Mouse (Mus musculus): ENCODE data around the gene Nrxn2. TPM values are rescaled to one million over a fixed set of nuclear protein-coding genes. Genes with fewer than 3 reads are reported as not detected.

Gene Nrxn2
- polyA plus RNA-seq, 1 experiment from 2014 or later = 66.5 TPM

DNA sequence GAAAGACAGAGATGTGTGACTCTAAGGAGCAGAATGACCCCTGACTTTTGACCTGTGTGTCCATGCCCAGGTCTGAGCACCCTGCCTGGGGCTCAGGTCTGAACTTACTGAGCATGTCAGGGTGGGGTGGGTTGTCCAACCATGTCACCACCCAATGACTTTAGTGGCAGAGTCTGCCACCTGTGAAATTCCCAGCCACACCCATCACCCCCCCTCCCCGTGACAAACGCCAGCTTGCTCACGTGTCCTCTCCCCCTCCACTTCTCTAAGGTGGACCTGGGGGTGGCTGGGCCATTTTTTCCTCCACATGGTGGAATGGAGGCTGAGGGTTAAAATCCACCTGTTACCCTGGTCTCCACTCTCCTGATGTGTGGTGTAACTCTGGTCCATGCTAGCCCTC lies 117.7 kb downstream of the Nrxn2 start:
- H3K27ac ChIP-seq (ENCODE audit: low read depth, low read length) = no peak overlapping the region

DNA sequence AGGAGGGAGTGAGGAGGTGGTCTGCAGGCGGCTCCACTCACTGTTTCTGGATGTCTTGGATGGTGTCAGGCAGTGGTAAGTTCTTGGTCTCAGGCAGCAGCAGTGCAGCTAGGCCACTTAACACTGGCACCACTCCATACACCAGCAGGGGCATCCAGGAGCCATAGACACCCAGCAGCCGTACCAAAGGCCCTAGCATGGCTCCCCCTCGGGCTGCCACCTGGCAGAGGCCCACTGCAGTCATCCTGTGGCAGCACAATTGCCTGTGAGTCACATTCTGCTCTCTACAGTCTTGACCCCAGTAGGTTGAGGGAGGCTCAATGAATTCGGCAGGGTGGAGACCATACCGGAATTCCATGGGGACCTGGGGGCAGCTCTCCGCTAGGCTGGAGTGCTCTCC lies 118.2 kb downstream of the Nrxn2 start:
- Histone ChIP-seq H3K4me2 (ENCODE audit: low read depth, low read length) (no peak overlapping the region), H3K9me3 (ENCODE audit: control insufficient read depth, low read length) (no peaks in the 10 kb centered on the region), H3K9ac (replicated peaks; ENCODE audit: low read depth, low read length) (no peak overlapping the region), H3K4me3 (ENCODE audit: low read depth, low read length) (no peak overlapping the region), H3K27ac (ENCODE audit: low read depth, low read length) (no peak overlapping the region), H3K27me3 (ENCODE audit: control insufficient read depth, insufficient read depth, low read length) (no peaks in the 10 kb centered on the region), H3K36me3 (ENCODE audit: control insufficient read depth, insufficient read depth, low read length) (no peaks in the 10 kb centered on the region), H3K4me1 (ENCODE audit: control insufficient read depth, insufficient read depth, low read length) (peaks cover 14% of the 10 kb centered on the region)
- ATAC-seq (ENCODE audit: low read depth) = no peak
- 66% methylated on average over 6 of the region's 6 CpGs for WGBS

More for the DNA sequence above, 117.7 kb downstream of the Nrxn2 start:
- H3K9ac ChIP-seq (replicated peaks; ENCODE audit: low read depth, low read length) = no peak overlapping the region
- no peaks in the 10 kb centered on the region for H3K9me3 ChIP-seq (ENCODE audit: control insufficient read depth, low read length)
- H3K4me1 ChIP-seq (ENCODE audit: control insufficient read depth, insufficient read depth, low read length) = peaks cover 19% of the 10 kb centered on the region
- ATAC-seq (ENCODE audit: low read depth) = no peak
- no peak overlapping the region for H3K4me2 ChIP-seq (ENCODE audit: low read depth, low read length)
- H3K36me3 ChIP-seq (ENCODE audit: control insufficient read depth, insufficient read depth, low read length) = no peaks in the 10 kb centered on the region
- WGBS = 83% methylated on average over 3 of the region's 3 CpGs
- no peaks in the 10 kb centered on the region for H3K27me3 ChIP-seq (ENCODE audit: control insufficient read depth, insufficient read depth, low read length)
- H3K4me3 ChIP-seq (ENCODE audit: low read depth, low read length) = no peak overlapping the region

GRCm38 (mm10) chr19:6537526-6537925 lies 119.0 kb downstream of the Nrxn2 start:
- 74% methylated on average over 8 of the region's 8 CpGs for WGBS
- Histone ChIP-seq H3K4me1 (ENCODE audit: control insufficient read depth, insufficient read depth, low read length) (peaks cover 6% of the 10 kb centered on the region; the same call in 1 of the 2 replicates), H3K27me3 (ENCODE audit: control insufficient read depth, insufficient read depth, low read length) (no peaks in the 10 kb centered on the region), H3K9ac (replicated peaks; ENCODE audit: low read depth, low read length) (no peak overlapping the region), H3K4me2 (ENCODE audit: low read depth, low read length) (no peak overlapping the region), H3K9me3 (ENCODE audit: control insufficient read depth, low read length) (no peaks in the 10 kb centered on the region), H3K4me3 (ENCODE audit: low read depth, low read length) (no peak overlapping the region), H3K27ac (ENCODE audit: low read depth, low read length) (no peak overlapping the region), H3K36me3 (ENCODE audit: control insufficient read depth, insufficient read depth, low read length) (no peaks in the 10 kb centered on the region)
- ATAC-seq (ENCODE audit: low read depth) = no peak

- no peak for ATAC-seq (ENCODE audit: low read depth)
- Histone ChIP-seq H3K9me3 (ENCODE audit: control insufficient read depth, low read length) (no peaks in the 10 kb centered on the region), H3K4me2 (ENCODE audit: low read depth, low read length) (no peak overlapping the region), H3K27ac (ENCODE audit: low read depth, low read length) (no peak overlapping the region), H3K27me3 (ENCODE audit: control insufficient read depth, insufficient read depth, low read length) (no peaks in the 10 kb centered on the region), H3K4me3 (ENCODE audit: low read depth, low read length) (no peak overlapping the region), H3K4me1 (ENCODE audit: control insufficient read depth, insufficient read depth, low read length) (no peaks in the 10 kb centered on the region), H3K9ac (replicated peaks; ENCODE audit: low read depth, low read length) (no peak overlapping the region), H3K36me3 (ENCODE audit: control insufficient read depth, insufficient read depth, low read length) (no peaks in the 10 kb centered on the region)
- WGBS = 94% methylated on average over 6 of the region's 6 CpGs
These were observed 120.0 kb downstream of the Nrxn2 start for GRCm38 (mm10) chr19:6538546-6538945.

GRCm38 (mm10) chr19:6539592-6539991 lies 121.1 kb downstream of the Nrxn2 start:
- 75% methylated on average over 4 of the region's 4 CpGs for WGBS
- Histone ChIP-seq H3K9ac (replicated peaks; ENCODE audit: low read depth, low read length) (no peak overlapping the region), H3K27me3 (ENCODE audit: control insufficient read depth, insufficient read depth, low read length) (no peaks in the 10 kb centered on the region), H3K4me2 (ENCODE audit: low read depth, low read length) (no peak overlapping the region), H3K9me3 (ENCODE audit: control insufficient read depth, low read length) (no peaks in the 10 kb centered on the region), H3K36me3 (ENCODE audit: control insufficient read depth, insufficient read depth, low read length) (no peaks in the 10 kb centered on the region), H3K4me3 (ENCODE audit: low read depth, low read length) (no peak overlapping the region), H3K27ac (ENCODE audit: low read depth, low read length) (no peak overlapping the region), H3K4me1 (ENCODE audit: control insufficient read depth, insufficient read depth, low read length) (no peaks in the 10 kb centered on the region)
- ATAC-seq (ENCODE audit: low read depth) = no peak

GRCm38 (mm10) chr19:6540191-6540590 lies 121.7 kb downstream of the Nrxn2 start:
- Histone ChIP-seq H3K27me3 (ENCODE audit: control insufficient read depth, insufficient read depth, low read length) (no peaks in the 10 kb centered on the region), H3K4me3 (ENCODE audit: low read depth, low read length) (no peak overlapping the region), H3K9me3 (ENCODE audit: control insufficient read depth, low read length) (no peaks in the 10 kb centered on the region), H3K27ac (ENCODE audit: low read depth, low read length) (no peak overlapping the region), H3K36me3 (ENCODE audit: control insufficient read depth, insufficient read depth, low read length) (no peaks in the 10 kb centered on the region), H3K4me1 (ENCODE audit: control insufficient read depth, insufficient read depth, low read length) (no peaks in the 10 kb centered on the region), H3K4me2 (ENCODE audit: low read depth, low read length) (no peak overlapping the region), H3K9ac (replicated peaks; ENCODE audit: low read depth, low read length) (no peak overlapping the region)
- ATAC-seq (ENCODE audit: low read depth) = no peak
- WGBS = 90% methylated on average over 6 of the region's 6 CpGs

GRCm38 (mm10) chr19:6541521-6541920 lies 123.0 kb downstream of the Nrxn2 start:
- 90% methylated on average over 7 of the region's 7 CpGs for WGBS
- no peak for ATAC-seq (ENCODE audit: low read depth)

GRCm38 (mm10) chr19:6542367-6543034 lies 124.0 kb downstream of the Nrxn2 start, which contains the start of gene Slc22a12:
Slc22a12 (minus strand) TSS chr19:6543032.
- H3K9ac ChIP-seq (replicated peaks; ENCODE audit: low read depth, low read length) = no peak within 1 kb of the TSS
- H3K4me3 ChIP-seq (ENCODE audit: low read depth, low read length) = no peak within 1 kb of the TSS
- H3K4me1 ChIP-seq (ENCODE audit: control insufficient read depth, insufficient read depth, low read length) = no peaks in the 10 kb centered on the region
- no peaks in the 10 kb centered on the region for H3K36me3 ChIP-seq (ENCODE audit: control insufficient read depth, insufficient read depth, low read length)
- 91% methylated on average over 16 of the region's 16 CpGs for WGBS
- no peaks in the 10 kb centered on the region for H3K27me3 ChIP-seq (ENCODE audit: control insufficient read depth, insufficient read depth, low read length)
- ATAC-seq (ENCODE audit: low read depth) = no peak
- no peaks in the 10 kb centered on the region for H3K9me3 ChIP-seq (ENCODE audit: control insufficient read depth, low read length)
- no peak within 1 kb of the TSS for H3K27ac ChIP-seq (ENCODE audit: low read depth, low read length)
- H3K4me2 ChIP-seq (ENCODE audit: low read depth, low read length) = no peak within 1 kb of the TSS

More at GRCm38 (mm10) chr19:6541521-6541920, 123.0 kb downstream of the Nrxn2 start:
- Histone ChIP-seq H3K36me3 (ENCODE audit: control insufficient read depth, insufficient read depth, low read length) (no peaks in the 10 kb centered on the region), H3K27ac (ENCODE audit: low read depth, low read length) (no peak overlapping the region), H3K9me3 (ENCODE audit: control insufficient read depth, low read length) (no peaks in the 10 kb centered on the region), H3K9ac (replicated peaks; ENCODE audit: low read depth, low read length) (no peak overlapping the region), H3K4me2 (ENCODE audit: low read depth, low read length) (no peak overlapping the region), H3K4me1 (ENCODE audit: control insufficient read depth, insufficient read depth, low read length) (no peaks in the 10 kb centered on the region), H3K4me3 (ENCODE audit: low read depth, low read length) (no peak overlapping the region), H3K27me3 (ENCODE audit: control insufficient read depth, insufficient read depth, low read length) (no peaks in the 10 kb centered on the region)

DNA sequence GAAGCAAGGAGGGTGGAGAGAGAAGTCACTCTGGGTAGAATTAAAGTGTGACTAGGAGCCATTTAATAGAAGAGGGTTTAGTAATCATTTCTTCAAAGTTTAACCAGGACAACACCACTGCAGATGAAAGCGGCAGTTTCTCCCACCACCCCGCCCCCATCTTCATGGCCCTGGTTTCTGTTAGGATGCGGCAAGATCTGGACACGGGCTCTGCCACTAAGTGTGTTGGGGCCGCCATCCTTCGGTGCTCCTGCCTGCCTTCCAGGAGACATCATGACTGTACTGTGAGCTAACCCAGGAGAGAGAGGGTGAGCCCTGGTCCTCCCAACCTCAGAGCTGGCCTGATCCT lies 124.5 kb downstream of the Nrxn2 start:
- no peak for ATAC-seq (ENCODE audit: low read depth)
- no peak overlapping the region for H3K4me3 ChIP-seq (ENCODE audit: low read depth, low read length)
- no peak overlapping the region for H3K27ac ChIP-seq (ENCODE audit: low read depth, low read length)
- WGBS = 92% methylated on average over 6 of the region's 6 CpGs
- no peak overlapping the region for H3K4me2 ChIP-seq (ENCODE audit: low read depth, low read length)
- no peaks in the 10 kb centered on the region for H3K4me1 ChIP-seq (ENCODE audit: control insufficient read depth, insufficient read depth, low read length)
- H3K36me3 ChIP-seq (ENCODE audit: control insufficient read depth, insufficient read depth, low read length) = no peaks in the 10 kb centered on the region
- H3K9ac ChIP-seq (replicated peaks; ENCODE audit: low read depth, low read length) = no peak overlapping the region
- H3K27me3 ChIP-seq (ENCODE audit: control insufficient read depth, insufficient read depth, low read length) = no peaks in the 10 kb centered on the region
- H3K9me3 ChIP-seq (ENCODE audit: control insufficient read depth, low read length) = no peaks in the 10 kb centered on the region
